Mouse (Mus musculus): Measurements from ENCODE around the gene Gdpd1. TPM values are rescaled to one million over a fixed set of nuclear protein-coding genes. Genes with fewer than 3 reads are reported as not detected.
"Not testable (repeated sequence)": the region's sequence is repeated elsewhere in the genome, so short reads cannot be mapped to it uniquely, and the experiment has no call there.

Gdpd1 gene
- polyA plus RNA-seq, 1 experiment from 2014 or later: 163 TPM

DNA sequence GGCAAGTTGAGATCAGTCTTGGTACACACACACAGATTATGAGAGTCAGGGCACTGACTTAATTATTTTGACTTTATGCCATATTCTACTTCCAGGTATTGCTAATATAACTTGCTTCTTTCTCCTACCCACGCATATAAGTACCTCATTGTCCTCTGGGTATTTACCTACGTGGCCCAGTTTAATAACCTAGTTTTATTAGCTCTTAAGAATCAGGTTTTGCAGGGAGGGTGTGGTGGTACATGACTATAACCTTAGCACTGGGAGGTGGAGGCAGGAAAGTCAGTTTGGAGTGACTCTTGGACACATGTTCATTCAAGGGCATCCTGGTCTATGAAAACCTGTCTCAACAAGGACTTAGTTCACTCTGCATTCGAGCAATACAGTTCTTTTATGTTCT lies 11.8 kb downstream of the Gdpd1 start:
- Histone ChIP-seq H3K9me3 (no peaks in the 10 kb centered on the region), H3K4me2 (no peak overlapping the region), H3K36me3 (peaks cover 44% of the 10 kb centered on the region), H3K4me3 (no peak overlapping the region), H3K9ac (no peak overlapping the region), H3K27ac (replicated peaks) (no peak overlapping the region), H3K27me3 (no peaks in the 10 kb centered on the region), H3K4me1 (replicated peaks) (no peaks in the 10 kb centered on the region)
- no peak for ATAC-seq (ENCODE audit: low FRiP score, low read depth)
- WGBS: 78% methylated on average over 3 of the region's 3 CpGs

DNA sequence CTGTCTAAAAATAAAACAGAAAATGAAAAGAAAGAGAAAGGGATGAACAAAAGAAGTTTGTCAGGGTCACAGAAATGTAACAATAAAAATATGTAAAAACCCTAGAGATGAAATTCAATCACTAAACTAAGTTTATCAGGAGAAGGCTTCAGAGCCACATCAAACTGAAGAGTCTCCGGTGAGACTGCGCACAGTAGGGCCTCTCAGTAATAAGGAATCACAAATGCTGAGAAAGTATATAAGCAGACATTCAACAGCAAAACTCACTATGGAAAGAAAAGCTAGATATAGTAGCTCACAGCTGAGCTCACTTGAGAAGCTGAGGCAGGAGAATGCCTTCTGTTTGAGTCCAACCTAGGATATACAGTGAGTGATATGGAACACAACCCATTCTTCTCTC lies 13.5 kb downstream of the Gdpd1 start:
- Histone ChIP-seq H3K4me2 (no peak overlapping the region), H3K9me3 (no peaks in the 10 kb centered on the region), H3K9ac (no peak overlapping the region), H3K27ac (replicated peaks) (no peak overlapping the region), H3K36me3 (peaks cover 59% of the 10 kb centered on the region), H3K4me1 (replicated peaks) (no peaks in the 10 kb centered on the region), H3K4me3 (no peak overlapping the region), H3K27me3 (no peaks in the 10 kb centered on the region)
- 96% methylated on average over 2 of the region's 2 CpGs for WGBS
- ATAC-seq (ENCODE audit: low FRiP score, low read depth): no peak

DNA sequence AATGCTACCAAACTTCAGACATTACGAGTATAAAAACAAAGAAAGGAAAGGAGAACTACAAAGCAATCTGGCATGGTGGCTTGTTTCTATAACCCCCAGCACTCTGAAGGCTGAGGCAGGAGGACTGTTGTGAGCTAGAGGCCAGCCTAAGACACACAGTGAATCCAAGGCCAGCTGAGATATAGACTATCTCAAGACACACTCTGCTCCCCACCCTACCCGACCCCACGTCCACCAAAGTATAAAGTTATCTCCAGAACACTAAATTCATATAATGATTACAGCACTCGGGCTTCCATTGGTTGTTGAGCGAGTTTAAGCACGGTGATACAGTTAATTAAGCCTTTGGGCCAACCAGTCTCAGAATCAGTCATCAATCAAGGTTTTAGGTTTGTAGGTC lies 17.6 kb downstream of the Gdpd1 start:
- peaks cover 66% of the 10 kb centered on the region for H3K36me3 ChIP-seq
- ATAC-seq (ENCODE audit: low FRiP score, low read depth): no peak
- whole genome bisulfite sequencing: 92% methylated on average over 6 of the region's 6 CpGs

DNA sequence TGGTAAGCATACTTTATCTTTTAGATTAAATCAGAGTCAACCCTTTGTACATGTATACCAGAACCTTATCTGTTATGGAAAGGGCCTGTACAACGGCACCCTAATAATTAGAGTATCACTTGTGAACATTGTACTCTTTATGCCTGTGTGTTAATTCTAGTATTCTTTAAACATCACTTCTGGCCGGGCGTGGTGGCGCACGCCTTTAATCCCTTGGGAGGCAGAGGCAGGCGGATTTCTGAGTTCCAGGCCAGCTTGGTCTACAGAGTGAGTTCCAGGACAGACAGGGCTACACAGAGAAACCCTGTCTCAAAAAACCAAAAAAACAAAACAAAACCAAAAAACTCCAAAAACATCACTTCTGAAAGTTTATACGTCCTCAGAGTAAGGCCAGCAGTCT lies 25.0 kb downstream of the Gdpd1 start:
- not testable (repeated sequence) for H3K9ac ChIP-seq; H3K4me1 ChIP-seq (replicated peaks)
- WGBS: 92% methylated on average over 7 of the region's 7 CpGs

More for the DNA sequence above, 17.6 kb downstream of the Gdpd1 start:
- no peak overlapping the region for H3K4me3 ChIP-seq
- no peaks in the 10 kb centered on the region for H3K9me3 ChIP-seq
- no peak overlapping the region for H3K27ac ChIP-seq (replicated peaks)
- no peaks in the 10 kb centered on the region for H3K27me3 ChIP-seq
- H3K4me1 ChIP-seq (replicated peaks): no peaks in the 10 kb centered on the region
- H3K4me2 ChIP-seq: no peak overlapping the region
- no peak overlapping the region for H3K9ac ChIP-seq

DNA sequence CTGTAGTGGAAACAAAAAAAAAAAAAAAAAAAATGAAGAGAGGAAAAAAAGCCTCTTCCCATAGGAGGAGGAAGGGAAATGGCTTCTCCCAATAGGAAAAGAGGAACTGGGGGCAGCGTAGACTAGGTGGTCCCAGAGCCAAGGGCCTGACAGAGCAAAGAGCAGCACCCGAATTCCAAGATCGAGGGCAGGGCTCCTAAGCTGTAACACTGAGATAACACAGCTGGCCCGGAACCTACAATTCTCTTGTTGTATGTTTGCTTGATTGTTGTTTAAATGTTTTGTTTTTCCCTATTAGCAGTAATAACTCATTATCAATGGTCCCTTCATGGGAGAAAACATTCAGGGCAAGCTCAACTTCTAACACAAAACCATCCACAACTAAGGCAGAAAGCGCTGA lies 26.9 kb downstream of the Gdpd1 start:
- Histone ChIP-seq H3K4me3 (no peak overlapping the region), H3K9ac (no peak overlapping the region), H3K36me3 (peaks cover 77% of the 10 kb centered on the region), H3K27me3 (no peaks in the 10 kb centered on the region), H3K27ac (replicated peaks) (no peak overlapping the region), H3K4me1 (replicated peaks) (no peaks in the 10 kb centered on the region), H3K4me2 (no peak overlapping the region), H3K9me3 (no peaks in the 10 kb centered on the region)
- no peak for ATAC-seq (ENCODE audit: low FRiP score, low read depth)
- WGBS: 92% methylated on average over 5 of the region's 5 CpGs

More for the DNA sequence above, 25.0 kb downstream of the Gdpd1 start:
- not testable (repeated sequence) for H3K27me3 ChIP-seq; H3K9me3 ChIP-seq; H3K27ac ChIP-seq (replicated peaks); H3K4me2 ChIP-seq; ATAC-seq (ENCODE audit: low FRiP score, low read depth); H3K4me3 ChIP-seq
- peaks cover 67% of the 10 kb centered on the region for H3K36me3 ChIP-seq

DNA sequence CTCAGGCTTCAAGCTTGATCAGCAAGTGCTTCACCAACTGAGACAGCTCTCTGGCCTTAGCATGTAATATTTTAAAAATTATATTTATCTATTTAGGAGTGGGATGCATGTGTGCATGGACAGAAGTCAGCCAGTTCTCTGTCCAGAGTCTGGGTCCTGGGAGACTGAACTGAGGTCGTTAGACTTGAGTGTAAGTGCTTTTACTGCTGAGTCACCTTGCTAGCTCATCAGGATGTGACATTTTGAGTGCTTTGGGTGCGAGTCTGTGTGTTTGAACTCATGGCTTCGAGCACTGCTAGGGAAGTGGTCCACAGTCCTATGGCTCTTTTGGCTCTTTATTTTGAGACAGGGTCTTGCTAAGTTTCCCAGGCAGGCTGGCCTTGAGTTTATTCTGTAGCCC lies 30.8 kb downstream of the Gdpd1 start:
- Histone ChIP-seq H3K27me3 (no peaks in the 10 kb centered on the region), H3K4me2 (no peak overlapping the region), H3K9ac (no peak overlapping the region), H3K27ac (replicated peaks) (no peak overlapping the region), H3K4me1 (replicated peaks) (no peaks in the 10 kb centered on the region), H3K36me3 (peaks cover 86% of the 10 kb centered on the region), H3K4me3 (no peak overlapping the region), H3K9me3 (no peaks in the 10 kb centered on the region)
- WGBS: 89% methylated on average over 3 of the region's 3 CpGs
- ATAC-seq (ENCODE audit: low FRiP score, low read depth): no peak

DNA sequence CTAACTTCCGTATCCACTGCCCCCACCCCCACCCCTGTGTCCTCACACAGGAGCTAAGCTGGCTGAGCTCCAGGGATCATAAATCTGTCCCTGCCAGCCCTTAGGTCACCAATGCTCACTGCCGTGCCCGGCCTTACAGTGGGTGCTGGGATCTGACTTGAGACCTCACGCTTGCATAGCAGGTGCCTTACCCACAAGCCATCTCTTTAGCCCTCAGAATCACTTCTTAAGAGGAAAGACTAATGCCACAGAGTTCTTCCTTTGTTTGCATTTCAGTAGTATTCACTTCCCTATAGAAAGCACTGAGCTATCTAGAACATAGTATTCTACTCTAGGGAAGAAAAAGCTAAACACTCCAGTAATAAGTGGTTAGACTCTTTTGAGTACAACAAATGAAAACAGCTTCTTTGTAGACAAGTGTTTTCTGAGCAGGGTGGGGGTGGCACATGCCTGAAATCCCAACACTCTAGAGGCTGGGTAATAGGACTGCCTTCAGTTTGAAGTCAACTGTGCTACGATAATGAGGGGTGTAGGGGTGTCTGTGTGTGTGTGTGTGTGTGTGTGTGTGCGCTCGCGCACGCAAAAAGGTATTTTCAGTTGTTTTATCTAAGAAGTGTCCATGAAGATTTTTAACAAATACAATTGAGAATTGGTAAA lies 34.4 kb downstream of the Gdpd1 start:
- Histone ChIP-seq H3K36me3 (peaks cover 85% of the 10 kb centered on the region), H3K27me3 (no peaks in the 10 kb centered on the region), H3K4me1 (replicated peaks) (no peaks in the 10 kb centered on the region), H3K4me2 (no peak overlapping the region), H3K9me3 (no peaks in the 10 kb centered on the region), H3K27ac (replicated peaks) (no peak overlapping the region), H3K4me3 (no peak overlapping the region), H3K9ac (no peak overlapping the region)
- ATAC-seq (ENCODE audit: low FRiP score, low read depth): no peak
- WGBS: 82% methylated on average over 9 of the region's 9 CpGs

DNA sequence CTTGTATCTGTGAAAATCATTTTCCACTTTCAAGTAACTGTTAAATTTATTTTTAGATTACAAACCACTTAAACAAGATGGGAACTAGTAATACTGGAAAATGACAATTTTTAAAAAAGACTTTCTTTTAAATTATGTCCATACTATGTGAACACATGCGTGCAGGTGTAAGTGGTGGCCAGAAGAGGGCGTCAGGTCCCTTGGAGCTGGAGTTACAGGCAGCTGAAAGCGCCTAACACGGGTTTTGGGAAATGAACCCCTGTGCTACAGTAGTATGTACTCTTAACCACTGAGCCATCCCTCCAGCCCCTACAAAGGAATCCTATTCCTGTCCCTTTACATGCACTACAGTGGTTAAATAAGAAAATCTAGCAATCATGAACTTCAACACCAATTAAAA lies 37.7 kb downstream of the Gdpd1 start:
- Histone ChIP-seq H3K36me3 (peaks cover 76% of the 10 kb centered on the region), H3K9me3 (no peaks in the 10 kb centered on the region), H3K27ac (replicated peaks) (no peak overlapping the region), H3K4me1 (replicated peaks) (no peaks in the 10 kb centered on the region), H3K27me3 (no peaks in the 10 kb centered on the region), H3K4me2 (no peak overlapping the region), H3K4me3 (no peak overlapping the region), H3K9ac (no peak overlapping the region)
- no peak for ATAC-seq (ENCODE audit: low FRiP score, low read depth)
- 70% methylated on average over 4 of the region's 4 CpGs for WGBS

DNA sequence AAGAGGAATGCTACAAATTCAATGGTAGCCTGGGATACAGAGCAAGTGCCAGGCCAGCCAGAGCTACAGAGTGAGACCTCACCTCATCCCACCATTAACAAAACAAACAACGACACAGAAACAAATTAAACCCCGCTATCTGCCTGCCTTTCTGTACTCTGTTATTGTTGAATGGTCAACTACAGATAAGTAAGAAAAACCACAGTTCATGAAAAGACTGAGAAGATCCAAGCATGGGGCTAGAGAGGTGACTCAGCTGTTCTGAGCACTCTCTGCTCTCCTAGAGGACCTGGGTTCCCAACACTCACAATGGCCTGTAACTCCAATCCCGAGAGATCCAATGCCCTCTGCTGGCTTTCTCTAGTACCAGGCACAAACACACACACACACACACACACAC lies 45.6 kb downstream of the Gdpd1 start:
- no peaks in the 10 kb centered on the region for H3K4me1 ChIP-seq (replicated peaks)
- H3K36me3 ChIP-seq: peaks cover 7% of the 10 kb centered on the region
- ATAC-seq (ENCODE audit: low FRiP score, low read depth): no peak
- no peak overlapping the region for H3K27ac ChIP-seq (replicated peaks)
- WGBS: 99% methylated on average over 3 of the region's 3 CpGs
- no peak overlapping the region for H3K4me2 ChIP-seq
- H3K9ac ChIP-seq: no peak overlapping the region
- H3K9me3 ChIP-seq: no peaks in the 10 kb centered on the region
- no peak overlapping the region for H3K4me3 ChIP-seq
- H3K27me3 ChIP-seq: no peaks in the 10 kb centered on the region

DNA sequence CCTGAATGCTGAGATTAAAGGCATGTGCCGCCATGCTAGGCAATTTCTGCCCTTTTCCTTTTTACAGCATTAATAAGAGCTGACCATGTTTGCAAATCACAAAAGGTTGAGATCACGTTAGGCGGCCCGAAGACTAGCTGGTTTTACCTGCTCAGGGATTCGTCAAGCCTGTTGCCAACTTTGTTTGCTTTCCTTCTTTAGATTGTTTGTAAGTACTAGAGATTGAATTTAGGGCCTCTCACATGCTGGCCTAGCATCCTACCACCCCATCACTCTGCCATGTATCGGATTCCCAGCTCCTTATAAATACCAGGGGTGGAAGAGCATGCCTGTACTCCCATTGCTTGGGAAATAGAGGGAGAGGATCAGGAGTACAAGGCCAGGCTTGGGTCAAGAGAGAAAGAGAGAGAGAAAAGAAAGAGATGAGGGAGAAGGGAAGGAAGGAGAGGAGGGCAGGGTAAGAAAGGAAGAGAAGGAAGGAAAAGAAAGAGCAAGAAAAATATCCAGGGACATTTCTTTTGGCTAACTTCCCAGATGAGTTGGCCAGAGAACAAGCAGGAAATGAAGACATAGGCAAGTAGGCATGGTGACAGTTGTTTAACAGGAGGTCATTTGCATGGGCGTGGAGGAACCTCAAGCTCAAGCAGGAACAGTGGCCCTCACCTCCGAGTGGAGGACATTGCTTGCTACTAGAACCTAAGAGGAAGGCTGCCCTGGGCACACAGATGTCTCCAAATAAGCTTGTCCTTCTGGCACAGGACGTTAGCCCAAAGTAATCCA lies 47.6 kb downstream of the Gdpd1 start:
- Histone ChIP-seq H3K4me1 (replicated peaks) (no peaks in the 10 kb centered on the region), H3K27ac (replicated peaks) (no peak overlapping the region), H3K9ac (no peak overlapping the region), H3K4me3 (no peak overlapping the region), H3K36me3 (no peaks in the 10 kb centered on the region), H3K9me3 (no peaks in the 10 kb centered on the region), H3K27me3 (no peaks in the 10 kb centered on the region), H3K4me2 (no peak overlapping the region)
- WGBS: 81% methylated on average over 9 of the region's 9 CpGs
- no peak for ATAC-seq (ENCODE audit: low FRiP score, low read depth)

DNA sequence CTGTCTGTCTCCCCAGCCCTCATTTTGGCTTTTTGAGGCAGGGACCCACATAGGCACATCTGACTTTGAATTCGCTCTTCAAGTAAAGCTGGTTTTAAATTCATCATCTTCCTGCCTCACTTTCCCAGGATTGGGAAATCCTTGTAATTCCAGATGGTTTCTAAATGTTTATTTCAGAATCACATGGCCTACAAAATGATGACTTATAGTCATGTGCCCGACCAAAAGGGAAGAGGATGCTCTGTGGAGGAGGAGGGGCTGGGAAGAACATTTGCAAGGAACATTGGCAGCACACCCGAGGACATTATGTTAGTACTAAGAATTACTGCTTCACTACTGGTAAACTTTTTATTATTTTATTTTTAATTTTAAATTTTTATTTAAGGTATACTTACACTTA lies 48.5 kb downstream of the Gdpd1 start:
- 77% methylated on average over 3 of the region's 3 CpGs for WGBS
- Histone ChIP-seq H3K4me2 (no peak overlapping the region), H3K4me1 (replicated peaks) (no peaks in the 10 kb centered on the region), H3K27me3 (no peaks in the 10 kb centered on the region), H3K36me3 (no peaks in the 10 kb centered on the region), H3K9ac (no peak overlapping the region), H3K9me3 (no peaks in the 10 kb centered on the region), H3K27ac (replicated peaks) (no peak overlapping the region), H3K4me3 (no peak overlapping the region)
- no peak for ATAC-seq (ENCODE audit: low FRiP score, low read depth)

DNA sequence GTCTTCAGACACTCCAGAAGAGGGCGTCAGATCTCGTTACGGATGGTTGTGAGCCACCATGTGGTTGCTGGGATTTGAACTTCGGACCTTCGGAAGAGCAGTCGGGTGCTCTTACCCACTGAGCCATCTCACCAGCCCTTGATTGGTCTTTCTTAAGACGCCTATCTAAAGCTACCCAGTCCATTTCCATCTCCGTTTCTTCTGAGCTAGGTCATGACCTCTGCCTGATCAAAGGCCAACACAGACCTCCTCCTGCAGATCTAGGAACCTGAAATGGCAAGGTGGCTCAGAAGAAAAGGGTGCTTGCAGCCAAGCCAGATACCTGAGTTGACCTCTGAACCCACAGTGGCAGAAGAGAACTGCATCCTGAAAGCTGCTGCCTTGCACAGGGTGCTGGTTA lies 50.6 kb downstream of the Gdpd1 start:
- WGBS: 73% methylated on average over 8 of the region's 8 CpGs
- H3K27me3 ChIP-seq; H3K4me1 ChIP-seq (replicated peaks); H3K9me3 ChIP-seq; H3K4me2 ChIP-seq; H3K9ac ChIP-seq; H3K27ac ChIP-seq (replicated peaks); ATAC-seq (ENCODE audit: low FRiP score, low read depth); H3K4me3 ChIP-seq; H3K36me3 ChIP-seq: not testable (repeated sequence)

DNA sequence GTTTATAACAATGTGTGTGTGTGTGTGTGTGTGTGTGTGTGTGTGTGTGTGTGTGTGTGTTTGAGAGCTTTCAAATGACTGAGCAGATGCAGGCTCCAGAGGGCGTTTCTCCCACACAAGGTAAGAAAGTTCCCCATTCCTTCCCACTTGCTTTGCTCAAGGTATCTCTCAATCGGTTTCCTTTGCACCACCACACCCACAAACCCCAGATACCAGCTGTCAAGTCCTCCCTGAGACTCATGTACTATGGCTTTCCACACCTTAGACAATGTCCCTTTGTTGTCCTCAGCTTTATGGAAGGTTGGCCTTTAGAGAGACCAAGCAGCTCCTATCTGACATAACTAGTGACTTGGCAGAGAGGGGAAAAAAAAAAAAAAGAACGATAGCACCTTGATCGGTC lies 51.1 kb downstream of the Gdpd1 start:
- Histone ChIP-seq H3K4me3 (no peak overlapping the region), H3K9me3 (no peaks in the 10 kb centered on the region), H3K27ac (replicated peaks) (no peak overlapping the region), H3K36me3 (no peaks in the 10 kb centered on the region), H3K4me2 (no peak overlapping the region), H3K9ac (no peak overlapping the region), H3K27me3 (no peaks in the 10 kb centered on the region), H3K4me1 (replicated peaks) (no peaks in the 10 kb centered on the region)
- WGBS: 90% methylated on average over 4 of the region's 4 CpGs
- no peak for ATAC-seq (ENCODE audit: low FRiP score, low read depth)
